Mouse (Mus musculus): ENCODE measurements around the gene Sv2a.
"Not testable (repeated sequence)": the region's sequence is repeated elsewhere in the genome, so short reads cannot be mapped to it uniquely, and the experiment has no call there.

The Sv2a gene

GRCm38 (mm10) chr3:96173185-96173584, 7.8 kb upstream of the Sv2a start:
- DNase-seq (ENCODE audit: low read depth, low spot score): no peak

GRCm38 (mm10) chr3:96174042-96174441, 6.9 kb upstream of the Sv2a start:
- DNase-seq (ENCODE audit: low read depth, low spot score): not testable (repeated sequence)

DNA sequence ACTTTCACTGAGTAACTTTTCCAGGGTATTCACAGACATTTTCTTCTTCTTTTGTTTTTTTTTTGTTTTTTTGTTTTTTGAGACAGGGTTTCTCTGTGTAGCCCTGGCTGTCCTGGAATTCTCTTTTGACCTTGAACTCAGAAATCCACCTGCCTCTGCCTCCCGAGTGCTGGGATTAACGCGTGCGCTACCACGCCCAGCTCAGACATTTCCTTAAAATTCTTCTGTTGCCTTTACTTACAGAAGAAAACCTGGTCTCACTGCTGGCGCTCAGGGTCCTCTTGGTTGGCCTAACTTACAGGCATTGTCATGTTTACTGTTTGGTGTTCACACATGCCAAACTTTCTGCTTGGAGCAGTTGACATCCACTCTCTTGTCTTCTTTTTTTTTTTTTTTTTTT, 5.7 kb upstream of the Sv2a start:
- no peak for DNase-seq (ENCODE audit: low read depth, low spot score)

GRCm38 (mm10) chr3:96178427-96178826, 2.5 kb upstream of the Sv2a start:
- DNase-seq (ENCODE audit: low read depth, low spot score): no peak

- DNase-seq (ENCODE audit: low read depth, low spot score): no peak
Observed at GRCm38 (mm10) chr3:96178902-96179301, 2.0 kb upstream of the Sv2a start.

DNA sequence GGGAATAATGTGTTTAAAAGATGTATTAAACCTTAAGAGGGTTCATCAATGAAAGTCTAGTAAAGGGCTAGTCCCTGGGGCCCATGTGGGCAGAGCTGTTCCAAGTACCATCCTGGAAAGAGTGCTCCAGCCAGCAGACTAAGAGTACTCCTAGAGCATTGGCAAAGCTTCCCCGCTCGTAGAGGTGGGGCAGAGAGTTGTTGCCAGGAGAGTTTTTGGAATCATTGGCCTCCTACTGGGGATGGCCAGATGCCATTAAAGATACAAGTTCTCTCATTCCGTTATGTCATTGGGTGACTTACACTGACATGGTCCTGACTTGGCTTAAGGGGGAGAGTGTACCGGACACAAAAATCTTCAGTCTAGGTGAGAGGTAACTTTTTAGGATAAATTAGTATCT, 1.4 kb upstream of the Sv2a start:
- peak; percentile 54 for DNase-seq (ENCODE audit: low read depth, low spot score)

DNA sequence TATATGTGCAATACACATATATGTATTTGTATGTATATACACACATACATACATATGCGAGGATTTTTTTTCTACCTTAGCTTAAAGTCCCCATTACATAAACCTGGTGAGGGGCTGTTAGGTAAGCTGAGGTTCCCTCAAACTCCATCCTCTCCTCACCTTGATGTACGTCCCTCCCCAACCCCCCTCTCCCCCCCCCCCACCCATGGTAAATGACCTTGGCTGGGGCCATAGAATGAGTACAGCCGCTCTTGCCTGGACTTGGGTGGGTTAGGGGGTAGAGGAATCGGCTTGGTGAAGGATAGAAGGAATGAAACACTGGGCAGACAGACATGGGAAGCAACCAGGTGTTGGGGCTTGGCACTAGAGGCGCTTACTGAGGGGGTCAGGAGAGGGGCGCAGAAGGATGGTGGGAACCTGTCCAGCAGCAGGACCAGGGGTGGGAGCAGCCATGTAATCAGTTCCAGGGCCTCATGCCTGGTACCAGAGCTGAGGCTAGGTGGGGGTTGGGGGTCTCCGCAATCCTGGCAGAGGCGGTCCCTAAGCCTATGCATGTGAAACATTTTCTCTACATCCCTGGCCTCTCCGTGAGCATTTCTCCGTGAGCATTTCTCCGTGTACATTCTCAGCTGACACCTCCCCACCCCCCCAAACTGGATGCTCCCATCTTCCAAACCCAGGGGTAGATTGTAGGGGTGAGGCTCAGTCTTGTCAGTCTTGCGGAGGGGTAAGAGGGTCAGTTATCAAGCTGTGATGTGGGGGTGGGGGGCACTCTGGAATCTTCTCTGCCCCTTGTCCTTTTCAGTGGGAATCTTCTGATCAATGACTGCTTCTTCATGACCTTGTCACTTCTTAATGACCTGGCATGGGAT, 795 bp downstream of the Sv2a start:
- DNase-seq (ENCODE audit: low read depth, low spot score): peak; percentile 87

- DNase-seq (ENCODE audit: low read depth, low spot score): peak; percentile 88
Observed at GRCm38 (mm10) chr3:96182382-96182776, 1.4 kb downstream of the Sv2a start.

DNA sequence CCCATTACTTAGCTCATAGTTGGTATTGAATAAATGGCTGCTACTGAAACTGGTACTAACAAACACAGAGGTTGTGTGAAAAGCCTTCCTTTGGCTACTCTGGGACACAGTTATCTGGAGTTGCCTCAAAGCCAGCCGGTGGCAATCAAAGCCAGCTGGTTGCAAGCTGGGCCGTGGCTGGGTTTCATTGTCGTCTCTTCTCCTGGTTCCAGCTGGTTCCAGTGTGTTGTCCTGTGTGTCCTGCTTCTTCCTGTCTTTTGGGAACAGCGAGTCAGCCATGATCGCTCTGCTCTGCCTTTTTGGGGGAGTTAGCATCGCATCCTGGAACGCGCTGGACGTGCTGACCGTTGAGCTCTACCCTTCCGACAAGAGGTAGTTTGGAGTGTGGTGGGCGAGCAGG, 12.0 kb downstream of the Sv2a start:
- no peak for DNase-seq (ENCODE audit: low read depth, low spot score)

DNA sequence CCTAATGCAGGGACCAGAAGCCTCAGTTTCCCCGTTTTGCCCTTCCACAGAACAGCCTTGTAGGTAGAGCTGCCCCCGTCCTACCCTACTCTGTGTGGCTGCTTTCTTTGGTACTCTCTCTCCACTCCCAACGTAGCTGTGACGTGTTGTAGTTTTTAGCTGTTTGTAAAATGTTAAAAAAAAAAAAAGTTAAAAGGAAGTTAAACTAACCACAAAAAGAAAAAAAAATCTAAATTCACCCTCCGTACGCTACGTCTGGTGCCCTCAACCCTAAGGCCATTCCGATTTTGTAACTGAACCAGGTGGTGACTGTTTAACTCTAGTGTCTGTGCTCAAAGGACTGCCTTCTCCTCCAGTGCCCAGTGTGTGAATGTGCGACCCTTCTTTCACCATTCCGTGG, 14.0 kb downstream of the Sv2a start:
- no peak for DNase-seq (ENCODE audit: low read depth, low spot score)

DNA sequence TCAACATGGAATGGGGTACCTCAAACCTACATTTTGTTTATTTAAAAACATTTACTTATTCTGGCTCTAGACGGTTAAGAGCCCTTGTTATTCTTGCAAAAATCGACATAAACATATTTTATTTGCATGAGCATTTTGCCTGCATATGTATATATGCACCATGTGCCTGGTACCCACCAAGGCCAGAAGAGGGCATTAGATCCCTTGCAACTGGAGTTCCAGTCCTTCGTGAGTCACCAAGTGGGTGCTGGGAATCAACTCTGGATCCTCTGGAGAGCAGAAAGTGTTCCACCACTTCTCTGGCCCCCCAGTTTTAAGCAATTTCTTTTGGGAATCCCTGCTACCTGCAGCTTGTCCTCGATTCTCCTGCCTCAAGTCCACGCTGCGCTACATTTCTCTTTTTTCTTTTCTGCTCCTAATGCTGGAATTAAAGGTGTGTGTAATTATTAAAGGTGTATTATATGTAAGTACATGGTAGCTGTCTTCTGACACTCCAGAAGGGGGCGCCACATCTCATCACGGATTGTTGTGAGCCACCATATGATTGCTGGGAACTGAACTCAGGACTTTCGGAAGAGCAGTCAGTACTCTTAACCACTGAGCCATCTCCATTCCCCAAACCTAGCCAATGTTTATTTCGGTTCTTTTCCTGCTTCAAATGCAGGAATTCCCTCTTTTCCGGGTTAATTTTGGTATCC, 14.8 kb downstream of the Sv2a start:
- peak; percentile 37 for DNase-seq (ENCODE audit: low read depth, low spot score)

- DNase-seq (ENCODE audit: low read depth, low spot score): peak; percentile 49
Observed at GRCm38 (mm10) chr3:96196437-96197128, 15.6 kb downstream of the Sv2a start.

GRCm38 (mm10) chr3:96197129-96197749, 16.3 kb downstream of the Sv2a start:
- DNase-seq (ENCODE audit: low read depth, low spot score): peak; percentile 99

DNA sequence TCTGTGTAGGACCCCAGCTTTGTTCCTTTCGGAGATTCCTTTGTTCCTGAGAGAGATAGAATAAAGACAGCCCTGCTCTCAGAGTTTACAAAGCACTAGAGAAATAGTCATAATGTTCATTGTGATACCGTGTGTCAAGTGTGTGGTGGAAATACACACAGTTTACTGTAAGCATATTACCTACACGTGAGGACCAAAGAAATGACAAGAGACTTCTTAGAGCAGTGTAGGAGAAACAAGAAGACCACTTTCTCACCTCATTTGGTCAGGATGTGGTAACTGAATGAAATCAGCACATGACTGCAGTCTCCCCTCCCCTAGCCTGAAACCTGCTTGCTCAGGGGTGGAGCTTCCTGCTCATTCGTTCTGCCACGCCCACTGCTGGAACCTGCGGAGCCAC, 17.2 kb downstream of the Sv2a start:
- DNase-seq (ENCODE audit: low read depth, low spot score): no peak

DNA sequence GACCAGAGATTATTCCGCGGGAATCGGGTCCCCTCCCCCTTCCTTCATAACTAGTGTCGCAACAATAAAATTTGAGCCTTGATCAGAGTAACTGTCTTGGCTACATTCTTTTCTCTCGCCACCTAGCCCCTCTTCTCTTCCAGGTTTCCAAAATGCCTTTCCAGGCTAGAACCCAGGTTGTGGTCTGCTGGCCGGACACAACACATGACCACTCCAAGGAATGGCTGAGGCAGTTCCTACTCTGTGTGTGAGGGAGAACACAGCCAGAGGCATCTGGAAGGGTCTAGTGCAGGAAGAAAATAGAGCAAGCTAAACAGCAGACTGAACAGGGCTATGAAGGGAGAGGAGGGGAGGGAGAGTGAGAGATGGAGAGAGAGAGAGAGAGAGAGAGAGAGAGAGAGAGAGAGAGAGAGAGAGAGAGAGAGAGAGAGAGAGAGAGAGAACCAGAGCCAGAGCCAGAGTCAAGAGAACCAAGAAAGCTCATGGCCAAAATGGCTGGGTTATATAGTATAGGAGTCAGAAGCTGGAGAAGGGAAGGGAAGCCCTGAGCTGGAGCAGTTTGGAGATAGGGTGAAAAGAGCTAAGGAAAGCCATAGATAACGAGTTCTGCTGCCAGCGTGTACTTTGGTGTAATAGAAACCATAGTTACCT, 17.8 kb downstream of the Sv2a start:
- not testable (repeated sequence) for DNase-seq (ENCODE audit: low read depth, low spot score)

GRCm38 (mm10) chr3:96199731-96200130, 18.8 kb downstream of the Sv2a start:
- DNase-seq (ENCODE audit: low read depth, low spot score): no peak

DNA sequence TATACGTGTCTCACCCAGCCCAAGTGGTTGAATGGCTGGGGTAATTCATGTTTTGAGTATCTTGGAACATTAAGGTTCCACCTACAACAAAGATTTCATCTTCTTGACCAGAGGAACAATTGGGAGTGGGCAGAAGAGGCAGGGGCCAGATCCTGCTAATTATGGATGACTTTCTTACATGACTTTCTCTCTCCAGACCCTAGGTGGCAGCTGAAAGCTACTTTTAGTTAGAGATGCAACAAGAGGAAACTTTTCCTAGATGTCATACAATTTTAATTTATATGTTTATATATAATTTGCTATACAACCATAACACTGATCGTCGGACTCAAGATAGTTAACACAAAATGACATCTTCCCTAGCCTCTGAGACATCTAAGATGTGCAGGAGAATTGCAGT, 26.9 kb downstream of the Sv2a start:
- no peak for DNase-seq (ENCODE audit: low read depth, low spot score)

DNA sequence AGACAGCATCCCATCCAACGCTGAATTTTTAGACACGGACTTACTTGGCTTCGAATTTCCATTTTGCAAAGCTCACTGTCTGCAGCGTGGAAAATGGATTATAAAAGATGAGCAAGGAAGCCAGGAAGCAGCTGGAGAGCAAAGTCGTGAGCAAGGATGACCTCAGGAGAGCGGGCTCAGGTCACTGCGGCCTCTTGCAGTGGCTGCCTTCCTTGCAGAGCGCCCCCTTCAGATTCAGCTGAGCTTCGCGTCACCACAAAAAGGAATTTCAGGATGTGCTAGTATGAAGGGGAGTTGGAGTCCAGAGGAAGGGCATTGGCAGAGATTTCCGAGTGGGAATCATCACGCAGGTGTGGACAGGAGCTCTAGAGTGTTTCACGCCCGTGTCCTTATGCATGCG, 28.3 kb downstream of the Sv2a start:
- peak; percentile 50 for DNase-seq (ENCODE audit: low read depth, low spot score)

DNA sequence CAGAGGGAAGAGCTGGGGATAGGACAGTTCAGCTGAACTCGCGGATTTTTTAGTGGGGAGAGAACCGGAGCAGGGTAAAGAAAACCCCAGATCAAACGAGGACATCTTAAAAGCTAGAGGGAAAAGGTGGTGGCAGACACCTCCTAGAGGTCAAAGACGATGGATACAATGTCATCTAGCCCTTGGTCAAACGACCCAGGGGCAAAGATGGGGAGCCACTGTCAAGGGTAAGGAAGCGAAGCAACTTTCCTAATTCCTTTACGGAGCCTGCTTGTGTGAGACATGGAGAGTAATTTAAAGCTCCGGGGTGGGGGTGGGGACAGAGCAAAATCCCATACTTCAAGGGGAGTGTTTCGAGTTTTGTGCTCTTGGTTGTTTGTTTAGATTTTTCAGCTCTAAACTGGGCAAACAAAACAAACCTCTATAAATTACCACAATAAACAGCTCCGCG, 38.3 kb downstream of the Sv2a start:
- peak; percentile 55 for DNase-seq (ENCODE audit: low read depth, low spot score)

- DNase-seq (ENCODE audit: low read depth, low spot score): peak; percentile 98
Observed at GRCm38 (mm10) chr3:96219661-96220130, 38.7 kb downstream of the Sv2a start, which contains the start of the genes Bola1 and Hist2h2ab. Bola1 (minus strand) TSS chr3:96219709. Hist2h2ab (plus strand) TSS chr3:96219865.

Data from brain, adult 2 months (tissue).